24 mouse cellular contexts compared by ENCODE assay signal in the genomic region with DNA sequence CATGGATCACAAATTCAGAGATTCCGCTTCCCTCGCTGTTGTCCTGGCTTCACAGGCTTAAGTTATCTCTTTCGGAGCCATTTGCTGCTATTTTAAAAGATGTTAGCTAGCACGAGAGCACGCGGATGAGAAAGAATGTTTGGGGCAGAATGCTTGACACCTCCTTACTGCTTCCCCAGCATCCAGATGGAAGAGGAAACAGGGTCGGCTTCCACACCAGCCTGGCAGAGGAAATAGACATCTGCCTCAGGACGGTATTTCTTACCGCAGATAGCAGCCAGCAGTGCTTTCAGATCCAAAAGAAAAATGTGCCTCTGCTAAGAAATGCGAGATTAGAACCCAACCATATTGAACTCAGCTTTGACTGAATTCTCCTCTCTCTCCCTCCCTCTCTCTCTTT.
DNase-seq lines count a peak whose midpoint lies in the region; ATAC-seq and TF ChIP-seq lines count a peak whose summit lies in the region.
"Had no signal": no experiment of that assay in that cellular context is flagged by ENCODE, and none has a peak within 500 bp of the region (broad histone marks: within the 10 kb centered on the region; RNA-seq: fewer than 3 reads in every experiment).

No protein-coding gene starts in this region.

- DNase-seq in layer of hippocampus, adult 8-10 months (ENCODE audit: low spot score in 2 of 2) = peak; percentile 9 to 13
- no peak for DNase-seq in layer of hippocampus, postnatal 14 days (ENCODE audit: low spot score in 2 of 2)
- DNase-seq in left cerebral cortex, adult 18-20 months (ENCODE audit: low spot score in 2 of 2) = peak; percentile 17 to 24
- peak; percentile 50 to 64 for DNase-seq in right cerebral cortex, postnatal 10 days (ENCODE audit: low spot score in 2 of 2)
- no peak for DNase-seq in embryo, embryonic 9.5 days (ENCODE audit: extremely low spot score)
- DNase-seq in urinary bladder, postnatal 25 days (ENCODE audit: low spot score) = no peak
- no peak for DNase-seq in heart, adult 2 months
- DNase-seq: cerebellum, adult 9-11 months; gastrocnemius, postnatal 25 days; heart, postnatal 36 days; liver, postnatal 0 days; lung, postnatal 14 days; spleen, adult 18-20 months; thymus, adult 18-20 months; thymus, postnatal 4 days had no signal

- no peak for TF ChIP-seq CTCF in heart, adult 2 months (IDR thresholded peaks at IDR 0.05)

- H3K27me3 ChIP-seq in heart, adult 2 months (ENCODE audit: control insufficient read depth, insufficient read depth, low read length) = no peaks in the 10 kb centered on the region
- H3K27me3 ChIP-seq: embryonic facial prominence, embryonic 12.5 days; hindbrain, embryonic 15.5 days; kidney, embryonic 15.5 days; neural tube, embryonic 15.5 days had no signal

- peak; percentile 87 for ATAC-seq in frontal cortex, adult (ENCODE audit: low TSS enrichment)
- ATAC-seq: intestine, embryonic 16.5 days; liver, postnatal 0 days; midbrain, embryonic 16.5 days had no signal

- H3K79me2 ChIP-seq in heart, adult 2 months (replicated peaks; ENCODE audit: control insufficient read depth, insufficient read depth, low read length) = no peaks in the 10 kb centered on the region

- H3K4me1 ChIP-seq in heart, adult 2 months (ENCODE audit: control insufficient read depth, insufficient read depth, low read length) = no peaks in the 10 kb centered on the region
- H3K4me1 ChIP-seq: embryonic facial prominence, embryonic 12.5 days; hindbrain, embryonic 15.5 days; kidney, embryonic 15.5 days; limb, embryonic 10.5 days; neural tube, embryonic 15.5 days had no signal

- TF ChIP-seq POLR2A in heart, adult 2 months (IDR thresholded peaks at IDR 0.05; ENCODE audit: insufficient read depth, low read depth, low read length) = no peak

- WGBS in heart, adult 2 months = 19% methylated on average over 10 of the region's 10 CpGs

- TF ChIP-seq EP300 in heart, adult 2 months (IDR thresholded peaks at IDR 0.05; ENCODE audit: insufficient read depth, low read depth, low read length) = no peak

- no peak overlapping the region for H3K4me3 ChIP-seq in heart, adult 2 months
- H3K4me3 ChIP-seq: embryonic facial prominence, embryonic 12.5 days; erythroblast, embryonic 14.5 days; hindbrain, embryonic 15.5 days; kidney, embryonic 15.5 days; limb, embryonic 10.5 days; neural tube, embryonic 15.5 days had no signal

- no peak overlapping the region for H3K27ac ChIP-seq in heart, adult 2 months
- H3K27ac ChIP-seq: embryonic facial prominence, embryonic 12.5 days; hindbrain, embryonic 15.5 days; kidney, embryonic 15.5 days; limb, embryonic 10.5 days; neural tube, embryonic 15.5 days had no signal

- no peak overlapping the region for H3K9ac ChIP-seq in heart, adult 2 months (ENCODE audit: low read depth, low read length)
- H3K9ac ChIP-seq: embryonic facial prominence, embryonic 12.5 days; hindbrain, embryonic 15.5 days; kidney, embryonic 15.5 days; liver, postnatal 0 days; neural tube, embryonic 15.5 days had no signal

- intact Hi-C loops in heart, adult 2 months (cut with DNase I) = no loop called here

- no peaks in the 10 kb centered on the region for H3K36me3 ChIP-seq in heart, adult 2 months (ENCODE audit: control insufficient read depth, insufficient read depth, low read length)
- H3K36me3 ChIP-seq: embryonic facial prominence, embryonic 12.5 days; hindbrain, embryonic 15.5 days; kidney, embryonic 15.5 days; limb, embryonic 10.5 days; neural tube, embryonic 15.5 days had no signal

Comparison
In these comparisons a context has a peak if more than half of its experiments do, and no peak if none do; other contexts are left out.
1. DNase-seq: peak in layer of hippocampus, adult 8-10 months (2 of 2), left cerebral cortex, adult 18-20 months (2 of 2) and right cerebral cortex, postnatal 10 days (2 of 2); none in layer of hippocampus, postnatal 14 days (0 of 2), embryo, embryonic 9.5 days (single experiment), urinary bladder, postnatal 25 days (single experiment) and heart, adult 2 months (0 of 2).